ENCODE assay signal across 22 mouse cellular contexts in genomic region chr5:105682143-105682611, GRCm38 (mm10). TPM values are rescaled to one million over a fixed set of nuclear protein-coding genes. Genes with fewer than 3 reads are reported as not detected.
DNase-seq lines count a peak whose midpoint lies in the region; ATAC-seq and TF ChIP-seq lines count a peak whose summit lies in the region.
"Had no signal": no experiment of that assay in that cellular context is flagged by ENCODE, and none has a peak within 500 bp of the region (broad histone marks: within the 10 kb centered on the region; RNA-seq: fewer than 3 reads in every experiment).

No protein-coding gene starts in this region.

- TF ChIP-seq CTCF in lung, embryonic 14.5 days (IDR thresholded peaks at IDR 0.05; ENCODE audit: low read depth) = no peak

- no peak overlapping the region for H3K27ac ChIP-seq in lung, embryonic 14.5 days (ENCODE audit: low read depth)
- H3K27ac ChIP-seq: embryonic facial prominence, embryonic 15.5 days; forebrain, embryonic 10.5 days; layer of hippocampus, adult 2 months; liver, embryonic 14.5 days; midbrain, embryonic 15.5 days had no signal

- no peak for DNase-seq in frontal cortex, postnatal 14 days (ENCODE audit: low spot score in 2 of 2)
- peak; percentile 74 for DNase-seq in lung, embryonic 14.5 days
- no peak for DNase-seq in lung, postnatal 25 days (ENCODE audit: low spot score)
- peak; percentile 48 to 62 for DNase-seq in spleen, postnatal 36 days (ENCODE audit: low spot score in 2 of 2)
- no peak for DNase-seq in spleen, adult 18-20 months
- no peak for DNase-seq in gastrocnemius, postnatal 25 days
- no peak for DNase-seq in ovary, postnatal 14 days (ENCODE audit: low spot score)
- DNase-seq: adrenal gland, postnatal 25 days; cerebellum, adult 11-12 months; cerebellum, postnatal 14 days; kidney, adult 2 months; kidney, postnatal 14 days; layer of hippocampus, postnatal 36 days; thymus, postnatal 36 days had no signal

- no peak overlapping the region for H3K4me3 ChIP-seq in lung, embryonic 14.5 days (ENCODE audit: low read depth, low read length)
- H3K4me3 ChIP-seq: embryonic facial prominence, embryonic 15.5 days; forebrain, embryonic 10.5 days; layer of hippocampus, adult 2 months; midbrain, embryonic 15.5 days had no signal

- H3K9me3 ChIP-seq in lung, embryonic 14.5 days (ENCODE audit: low read depth, low read length) = no peaks in the 10 kb centered on the region
- H3K9me3 ChIP-seq: embryonic facial prominence, embryonic 15.5 days; forebrain, embryonic 10.5 days; midbrain, embryonic 15.5 days had no signal

- H3K9ac ChIP-seq in lung, embryonic 14.5 days = no peak overlapping the region
- H3K9ac ChIP-seq: embryonic facial prominence, embryonic 15.5 days; liver, embryonic 14.5 days; midbrain, embryonic 15.5 days had no signal

- H3K36me3 ChIP-seq in lung, embryonic 14.5 days (ENCODE audit: insufficient read depth) = no peaks in the 10 kb centered on the region
- H3K36me3 ChIP-seq: embryonic facial prominence, embryonic 15.5 days; forebrain, embryonic 10.5 days; midbrain, embryonic 15.5 days had no signal

- no peak overlapping the region for H3K4me2 ChIP-seq in lung, embryonic 14.5 days
- H3K4me2 ChIP-seq: embryonic facial prominence, embryonic 15.5 days; midbrain, embryonic 15.5 days had no signal

- ATAC-seq in frontal cortex, adult (ENCODE audit: low TSS enrichment) = peak; percentile 68
- ATAC-seq in lung, embryonic 14.5 days (ENCODE audit: insufficient read depth) = no peak
- ATAC-seq: CD4-positive, CD25-positive, alpha-beta regulatory T cell, adult 4 months; inflammation-experienced regulatory T-cells, adult 6 months; midbrain, embryonic 15.5 days had no signal

- WGBS in lung, embryonic 14.5 days = 57% methylated on average over 9 of the region's 9 CpGs

- H3K27me3 ChIP-seq in lung, embryonic 14.5 days (ENCODE audit: insufficient read depth, low read length) = no peaks in the 10 kb centered on the region
- H3K27me3 ChIP-seq: embryonic facial prominence, embryonic 15.5 days; midbrain, embryonic 15.5 days had no signal

- no peaks in the 10 kb centered on the region for H3K4me1 ChIP-seq in lung, embryonic 14.5 days (ENCODE audit: insufficient read depth)

RNA-seq across cellular contexts. Expression of gene Lrrc8d, which starts 17.6 kb away (rescaled TPM):
- polyA plus RNA-seq in lung, embryonic 14.5 days (2014; fragmentation: Nextera tagmentation; extraction: Ambion mirVana) = 25.0 and 27.1 TPM in 2 replicates
- total RNA-seq in gastrocnemius, postnatal 25 days (2021) = 1 to 10 TPM; 4.5 to 4.7 TPM

Comparison
In these comparisons a context has a peak if more than half of its experiments do, and no peak if none do; other contexts are left out.
1. DNase-seq: peak in lung, embryonic 14.5 days (single experiment) and spleen, postnatal 36 days (2 of 2); none in frontal cortex, postnatal 14 days (0 of 2), lung, postnatal 25 days (single experiment), spleen, adult 18-20 months (0 of 2), gastrocnemius, postnatal 25 days (single experiment) and ovary, postnatal 14 days (single experiment).